Mouse (Mus musculus): ENCODE data around the gene Gm3043.
"Not testable (repeated sequence)": the region's sequence is repeated elsewhere in the genome, so short reads cannot be mapped to it uniquely, and the experiment has no call there.

Gene Gm3043

DNA sequence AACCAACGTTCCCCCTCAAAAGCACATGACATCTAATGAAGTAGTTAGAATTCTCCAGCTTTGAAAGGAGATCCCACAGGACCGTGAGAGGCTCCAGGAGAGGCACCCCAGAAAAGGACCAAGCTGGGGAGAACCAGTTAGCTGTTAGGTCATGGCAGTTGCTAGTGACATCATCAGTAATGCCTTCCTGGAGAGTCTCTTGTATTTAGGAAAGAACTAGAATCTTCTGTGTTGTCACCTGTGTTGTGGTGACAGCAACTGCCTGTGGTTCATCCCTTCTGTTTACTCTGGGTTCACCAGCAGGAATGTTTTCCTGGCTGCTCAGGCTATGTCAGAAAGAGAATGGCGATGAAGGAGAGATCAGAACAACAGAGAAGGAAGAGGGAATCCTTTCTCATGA is at the start of gene Gm3043:
Gm3043 (plus strand) TSS at position 301 of the 400 bp plus-strand sequence.
- not testable (repeated sequence) for DNase-seq

DNA sequence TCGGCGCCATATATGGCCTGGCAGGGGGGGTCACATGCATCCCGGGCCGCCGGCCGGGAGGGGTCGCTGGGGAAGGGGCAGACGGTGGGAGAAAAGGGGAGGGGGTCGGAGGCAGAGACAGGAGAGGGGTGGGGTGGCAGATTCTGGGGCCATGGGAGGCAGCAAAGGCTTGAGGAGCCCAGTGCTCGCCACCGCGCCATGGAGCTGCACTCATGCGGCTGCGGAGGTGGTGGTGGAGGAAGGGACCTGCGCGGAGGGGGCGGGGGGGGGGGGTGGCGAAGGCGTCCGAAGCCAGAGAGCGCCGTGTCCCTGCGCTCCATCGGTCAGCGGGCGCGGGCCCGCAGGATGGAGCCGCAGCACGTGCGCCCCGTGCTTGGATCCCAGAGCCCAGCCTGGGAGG is 36.9 kb upstream of the Gm3043 start, which contains the start of gene Gm3020:
Gm3020 (plus strand) TSS at position 301 of the 400 bp plus-strand sequence.
- not testable (repeated sequence) for DNase-seq
